Mouse (Mus musculus): ENCODE measurements around the gene Cwf19l1. TPM values are rescaled to one million over a fixed set of nuclear protein-coding genes. Genes with fewer than 3 reads are reported as not detected.

The Cwf19l1 gene
- polyA plus RNA-seq, 1 experiment = 5.5 TPM

GRCm38 (mm10) chr19:44076457-44076856 is 59.2 kb downstream of the Cwf19l1 start:
- H3K4me1 ChIP-seq (ENCODE audit: control insufficient read depth, insufficient read depth, insufficient read length) = no peaks in the 10 kb centered on the region
- 97% methylated on average over 9 of the region's 9 CpGs for WGBS
- H3K4me3 ChIP-seq (ENCODE audit: extremely low read depth, insufficient read depth, insufficient read length) = no peak overlapping the region
- TF ChIP-seq CTCF (IDR thresholded peaks at IDR 0.05; ENCODE audit: extremely low read depth, insufficient read depth, insufficient read length, insufficient replicate concordance) (no peak), POLR2A (IDR thresholded peaks at IDR 0.05; ENCODE audit: low read depth, low read length) (no peak)
- H3K27ac ChIP-seq (ENCODE audit: insufficient read depth, low read length) = no peak overlapping the region
- peaks cover 31% of the 10 kb centered on the region for H3K36me3 ChIP-seq (ENCODE audit: control insufficient read depth, insufficient read depth, low read length)
- no peaks in the 10 kb centered on the region for H3K27me3 ChIP-seq (ENCODE audit: control insufficient read depth, insufficient read depth, low read length)
- DNase-seq (ENCODE audit: low read depth in 1 of 2, low spot score in 2 of 2) = no peak

- 81% methylated on average over 11 of the region's 11 CpGs for WGBS
- no peaks in the 10 kb centered on the region for H3K27me3 ChIP-seq (ENCODE audit: control insufficient read depth, insufficient read depth, low read length)
- no peak for DNase-seq (ENCODE audit: low read depth in 1 of 2, low spot score in 2 of 2)
- no peaks in the 10 kb centered on the region for H3K4me1 ChIP-seq (ENCODE audit: control insufficient read depth, insufficient read depth, insufficient read length)
- H3K36me3 ChIP-seq (ENCODE audit: control insufficient read depth, insufficient read depth, low read length) = peaks cover 29% of the 10 kb centered on the region
- no peak for TF ChIP-seq POLR2A (IDR thresholded peaks at IDR 0.05; ENCODE audit: low read depth, low read length)
- no peak for TF ChIP-seq CTCF (IDR thresholded peaks at IDR 0.05; ENCODE audit: extremely low read depth, insufficient read depth, insufficient read length, insufficient replicate concordance)
- H3K4me3 ChIP-seq (ENCODE audit: extremely low read depth, insufficient read depth, insufficient read length) = no peak overlapping the region
- H3K27ac ChIP-seq (ENCODE audit: insufficient read depth, low read length) = no peak overlapping the region
Measured at GRCm38 (mm10) chr19:44074986-44075385, 60.7 kb downstream of the Cwf19l1 start.

GRCm38 (mm10) chr19:44071166-44071565 is 64.5 kb downstream of the Cwf19l1 start:
- H3K4me1 ChIP-seq (ENCODE audit: control insufficient read depth, insufficient read depth, insufficient read length) = no peaks in the 10 kb centered on the region; the same call in 1 of the 2 replicates
- peaks cover 12% of the 10 kb centered on the region for H3K36me3 ChIP-seq (ENCODE audit: control insufficient read depth, insufficient read depth, low read length)
- no peaks in the 10 kb centered on the region for H3K27me3 ChIP-seq (ENCODE audit: control insufficient read depth, insufficient read depth, low read length)
- DNase-seq (ENCODE audit: low read depth in 1 of 2, low spot score in 2 of 2) = no peak
- WGBS = 92% methylated on average over 5 of the region's 5 CpGs
- no peak overlapping the region for H3K4me3 ChIP-seq (ENCODE audit: extremely low read depth, insufficient read depth, insufficient read length)
- H3K27ac ChIP-seq (ENCODE audit: insufficient read depth, low read length) = no peak overlapping the region
- TF ChIP-seq POLR2A (IDR thresholded peaks at IDR 0.05; ENCODE audit: low read depth, low read length) (no peak), CTCF (IDR thresholded peaks at IDR 0.05; ENCODE audit: extremely low read depth, insufficient read depth, insufficient read length, insufficient replicate concordance) (no peak)

GRCm38 (mm10) chr19:44069914-44070232 is 65.8 kb downstream of the Cwf19l1 start:
- Histone ChIP-seq H3K4me1 (ENCODE audit: control insufficient read depth, insufficient read depth, insufficient read length) (no peaks in the 10 kb centered on the region; the same call in 1 of the 2 replicates), H3K36me3 (ENCODE audit: control insufficient read depth, insufficient read depth, low read length) (peaks cover 5% of the 10 kb centered on the region; the same call in 1 of the 2 replicates), H3K27me3 (ENCODE audit: control insufficient read depth, insufficient read depth, low read length) (no peaks in the 10 kb centered on the region), H3K27ac (ENCODE audit: insufficient read depth, low read length) (peak overlapping the region; percentile 52; the same call in 1 of the 2 replicates), H3K4me3 (ENCODE audit: extremely low read depth, insufficient read depth, insufficient read length) (peak overlapping the region; percentile 89)
- whole genome bisulfite sequencing = 5% methylated on average over 4 of the region's 4 CpGs
- no peak for DNase-seq (ENCODE audit: low read depth in 1 of 2, low spot score in 2 of 2)
- TF ChIP-seq POLR2A (IDR thresholded peaks at IDR 0.05; ENCODE audit: low read depth, low read length) = no peak
- TF ChIP-seq CTCF (IDR thresholded peaks at IDR 0.05; ENCODE audit: extremely low read depth, insufficient read depth, insufficient read length, insufficient replicate concordance) = no peak

GRCm38 (mm10) chr19:44069121-44069913 is 66.4 kb downstream of the Cwf19l1 start, which contains the start of gene Erlin1:
Erlin1 (minus strand) TSS chr19:44069785.
- Histone ChIP-seq H3K4me1 (ENCODE audit: control insufficient read depth, insufficient read depth, insufficient read length) (no peaks in the 10 kb centered on the region; the same call in 1 of the 2 replicates), H3K4me3 (ENCODE audit: extremely low read depth, insufficient read depth, insufficient read length) (peak within 1 kb of the TSS; percentile 89), H3K27ac (ENCODE audit: insufficient read depth, low read length) (peak within 1 kb of the TSS; percentile 75), H3K36me3 (ENCODE audit: control insufficient read depth, insufficient read depth, low read length) (peaks cover 3% of the 10 kb centered on the region; the same call in 1 of the 2 replicates), H3K27me3 (ENCODE audit: control insufficient read depth, insufficient read depth, low read length) (no peaks in the 10 kb centered on the region)
- TF ChIP-seq POLR2A (IDR thresholded peaks at IDR 0.05; ENCODE audit: low read depth, low read length) (peak; percentile 3; the same call in 1 of the 2 replicates), CTCF (IDR thresholded peaks at IDR 0.05; ENCODE audit: extremely low read depth, insufficient read depth, insufficient read length, insufficient replicate concordance) (no peak)
- DNase-seq (ENCODE audit: low read depth in 1 of 2, low spot score in 2 of 2) = peak; percentile 47 to 85
- WGBS = 1% methylated on average over 63 of the region's 75 CpGs

- peaks cover 3% of the 10 kb centered on the region; the same call in 1 of the 2 replicates for H3K36me3 ChIP-seq (ENCODE audit: control insufficient read depth, insufficient read depth, low read length)
- no peak for DNase-seq (ENCODE audit: low read depth in 1 of 2, low spot score in 2 of 2)
- WGBS = 63% methylated on average over 4 of the region's 4 CpGs
- no peak overlapping the region; the same call in 1 of the 2 replicates for H3K4me3 ChIP-seq (ENCODE audit: extremely low read depth, insufficient read depth, insufficient read length)
- no peak overlapping the region for H3K27ac ChIP-seq (ENCODE audit: insufficient read depth, low read length)
- TF ChIP-seq CTCF (IDR thresholded peaks at IDR 0.05; ENCODE audit: extremely low read depth, insufficient read depth, insufficient read length, insufficient replicate concordance) = no peak
- H3K27me3 ChIP-seq (ENCODE audit: control insufficient read depth, insufficient read depth, low read length) = no peaks in the 10 kb centered on the region
- H3K4me1 ChIP-seq (ENCODE audit: control insufficient read depth, insufficient read depth, insufficient read length) = no peaks in the 10 kb centered on the region; the same call in 1 of the 2 replicates
Measured at GRCm38 (mm10) chr19:44068232-44068631, 67.4 kb downstream of the Cwf19l1 start.

All from spleen, adult 2 months (tissue).